21 mouse cellular contexts compared by ENCODE assay signal in the genomic region with DNA sequence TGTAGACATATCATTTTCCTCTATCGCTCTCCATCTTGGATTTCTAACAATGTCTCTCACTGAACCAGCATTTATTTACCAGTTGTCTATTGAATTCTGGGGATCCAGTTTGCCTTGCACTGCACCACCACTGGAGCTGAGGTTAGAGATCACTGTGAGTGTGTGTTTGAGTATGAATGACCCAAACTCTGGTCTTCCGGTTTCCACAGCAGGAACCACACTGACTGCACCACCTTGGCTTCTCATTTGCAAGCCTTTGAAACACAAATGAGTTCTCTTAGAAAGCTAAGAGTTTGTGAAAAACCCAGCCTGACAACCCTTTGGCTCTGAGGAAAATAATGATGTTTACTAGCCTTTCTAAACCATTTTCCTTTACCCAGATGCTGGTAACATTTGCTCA.
A peak's percentile ranks its signal among the peaks of the same experiment; 100 is the strongest.
DNase-seq lines count a peak whose midpoint lies in the region; TF ChIP-seq lines count a peak whose summit lies in the region.
"Had no signal": no experiment of that assay in that cellular context is flagged by ENCODE, and none has a peak within 500 bp of the region (broad histone marks: within the 10 kb centered on the region; RNA-seq: fewer than 3 reads in every experiment).

No protein-coding gene starts in this region.

- peak; percentile 62 for TF ChIP-seq EP300 in ES-Bruce4 (IDR thresholded peaks at IDR 0.05; ENCODE audit: insufficient read depth, low read depth, low read length)

- in situ Hi-C loops in ES-E14 (cut with MboI; ENCODE audit: low sequenced_read_pairs in 2 of 2, unreplicated experiment in 2 of 2): no loop called here

- H3K9me3 ChIP-seq in ES-Bruce4 (replicated peaks; ENCODE audit: control insufficient read depth, insufficient read depth, low read length, poor library complexity, severe bottlenecking) (peaks cover 4% of the 10 kb centered on the region; the same call in 1 of the 2 replicates), ES-E14 (ENCODE audit: control insufficient read depth, insufficient read depth, low read depth, low read length) (no peaks in the 10 kb centered on the region)
- H3K9me3 ChIP-seq: embryonic facial prominence, embryonic 13.5 days; embryonic facial prominence, embryonic 15.5 days; forebrain, embryonic 10.5 days; forebrain, embryonic 12.5 days had no signal

- TF ChIP-seq CTCF in ES-Bruce4 (IDR thresholded peaks at IDR 0.05; ENCODE audit: low read depth, low read length): no peak

- H3K9ac ChIP-seq in ES-Bruce4 (ENCODE audit: low read depth, poor library complexity, severe bottlenecking) (no peak overlapping the region), ES-E14 (ENCODE audit: insufficient read depth, low read depth, low read length, poor library complexity, severe bottlenecking) (no peak overlapping the region)
- H3K9ac ChIP-seq: embryonic facial prominence, embryonic 13.5 days; embryonic facial prominence, embryonic 15.5 days; forebrain, embryonic 12.5 days had no signal

- no peak for TF ChIP-seq POLR2A in ES-Bruce4 (IDR thresholded peaks at IDR 0.05; ENCODE audit: insufficient read depth, low read length)

- H3K4me3 ChIP-seq in ES-Bruce4 (ENCODE audit: low read depth, low read length) (no peak overlapping the region), ES-E14 (ENCODE audit: insufficient read depth in 1 of 2, low read depth in 1 of 2, low read length in 2 of 2, poor library complexity in 1 of 2, severe bottlenecking in 1 of 2) (no peak overlapping the region)
- H3K4me3 ChIP-seq: embryonic facial prominence, embryonic 13.5 days; embryonic facial prominence, embryonic 15.5 days; erythroblast, embryonic 14.5 days; forebrain, embryonic 10.5 days; forebrain, embryonic 12.5 days had no signal

- no peaks in the 10 kb centered on the region for H3K27me3 ChIP-seq in ES-Bruce4 (ENCODE audit: control insufficient read depth, insufficient read depth, low read length, poor library complexity, severe bottlenecking)
- H3K27me3 ChIP-seq: embryonic facial prominence, embryonic 13.5 days; embryonic facial prominence, embryonic 15.5 days; forebrain, embryonic 12.5 days had no signal

- H3K36me3 ChIP-seq in ES-Bruce4 (ENCODE audit: control insufficient read depth, insufficient read depth, low read length, poor library complexity, severe bottlenecking): no peaks in the 10 kb centered on the region
- H3K36me3 ChIP-seq in ES-E14 (ENCODE audit: control insufficient read depth, insufficient read depth, low read length, poor library complexity, severe bottlenecking): no peaks in the 10 kb centered on the region
- H3K36me3 ChIP-seq: embryonic facial prominence, embryonic 13.5 days; embryonic facial prominence, embryonic 15.5 days; forebrain, embryonic 10.5 days; forebrain, embryonic 12.5 days had no signal

- no peaks in the 10 kb centered on the region for H3K4me1 ChIP-seq in ES-Bruce4 (ENCODE audit: control insufficient read depth, insufficient read depth, low read length)
- H3K4me1 ChIP-seq in ES-E14 (ENCODE audit: control insufficient read depth in 2 of 2, insufficient read depth in 2 of 2, low read length in 2 of 2, poor library complexity in 1 of 2): peaks cover 0 to 4% of the 10 kb centered on the region in 2 experiments; a peak in 1 of 4 replicates
- H3K4me1 ChIP-seq: embryonic facial prominence, embryonic 13.5 days; embryonic facial prominence, embryonic 15.5 days; forebrain, embryonic 10.5 days; forebrain, embryonic 12.5 days had no signal

- peak overlapping the region; percentile 90 for H3K27ac ChIP-seq in ES-Bruce4 (ENCODE audit: insufficient read depth, low read length)
- peak overlapping the region; percentile 69 for H3K27ac ChIP-seq in ES-E14 (ENCODE audit: insufficient read depth, low read depth, low read length, poor library complexity, severe bottlenecking)
- H3K27ac ChIP-seq: embryonic facial prominence, embryonic 13.5 days; embryonic facial prominence, embryonic 15.5 days; forebrain, embryonic 10.5 days; forebrain, embryonic 12.5 days had no signal

- no peak for DNase-seq in ES-E14 (ENCODE audit: low read depth, low spot score)
- DNase-seq in ZHBTc4 (ENCODE audit: low read depth, low spot score): peak; percentile 58
- DNase-seq in right cerebral cortex, postnatal 10 days (ENCODE audit: low spot score in 2 of 2): no peak
- DNase-seq in layer of hippocampus, postnatal 25 days (ENCODE audit: extremely low spot score in 1 of 2, low spot score in 1 of 2): no peak
- no peak for DNase-seq in liver
- DNase-seq: adrenal gland, adult 2 months; adrenal gland, postnatal 10 days; adrenal gland, postnatal 25 days; cerebellum, adult 11 months; cerebellum, adult 18-20 months; cerebellum, adult 8-10 months; cerebellum, adult 9-11 months; cerebellum, postnatal 14 days; cerebellum, postnatal 36 days; embryo, embryonic 11 days had no signal

TF ChIP-seq in ES-E14, 5 proteins besides CTCF, POLR2A, EP300 and RAD21:
- TF ChIP-seq ZC3H11A (IDR thresholded peaks at IDR 0.05; ENCODE audit: borderline replicate concordance, low read depth, low read length) (no peak), MAFK (IDR thresholded peaks at IDR 0.05; ENCODE audit: insufficient read depth, low read depth, low read length) (no peak), ZNF384 (IDR thresholded peaks at IDR 0.05; ENCODE audit: low read depth, low read length) (no peak), CHD2 (IDR thresholded peaks at IDR 0.05; ENCODE audit: low read depth, low read length) (no peak), HCFC1 (IDR thresholded peaks at IDR 0.05; ENCODE audit: borderline replicate concordance, insufficient read depth, low read length) (no peak)
TF ChIP-seq in ES-E14: peak in this region for 0.
